Mouse (Mus musculus) midbrain, postnatal 0 days (tissue): Measurements from ENCODE around the gene Ubxn6. TPM values are rescaled to one million over a fixed set of nuclear protein-coding genes. Genes with fewer than 3 reads are reported as not detected.

Experiments
- ATAC-seq: fragments of 200-750 bp; cut with Nextera tagmentation; 2 replicates; pipeline ENCODE4 v1.8.0; 2017; ENCODE audit warnings: moderate number of reproducible peaks, mild to moderate bottlenecking, moderate TSS enrichment, moderate library complexity; ENCODE audit not compliant: low FRiP score
- DNase-seq: peaks from one replicate; pipeline ENCODE4 v3.0.0-alpha.2; 2015; ENCODE audit warnings: low spot score
- H3K27ac ChIP-seq: fragments of 300-500 bp; sonication (generic); 2 replicates; pipeline ENCODE4 v1.5.1; 2014; ENCODE audit warnings: low read depth, mild to moderate bottlenecking, low read length, mixed read lengths
- H3K27me3 ChIP-seq: fragments of 300-500 bp; sonication (generic); 2 replicates; pipeline ENCODE4 v1.6.1; 2014; ENCODE audit warnings: low read length, control low read depth, mixed read lengths; ENCODE audit not compliant: insufficient read depth
- H3K36me3 ChIP-seq: fragments of 300-500 bp; sonication (generic); 2 replicates; pipeline ENCODE4 v1.6.1; 2014; ENCODE audit warnings: low read length, control low read depth, mixed read lengths; ENCODE audit not compliant: insufficient read depth
- H3K4me1 ChIP-seq: fragments of 300-500 bp; sonication (generic); 2 replicates; pipeline ENCODE4 v1.6.1; 2014; ENCODE audit warnings: mild to moderate bottlenecking, control low read depth, antibody characterized with exemption, low read length, mixed read lengths; ENCODE audit not compliant: insufficient read depth
- H3K4me2 ChIP-seq: fragments of 300-500 bp; sonication (generic); 2 replicates; pipeline ENCODE4 v1.6.1; 2014; ENCODE audit warnings: low read depth, mild to moderate bottlenecking, low read length, mixed read lengths; ENCODE audit not compliant: poor library complexity, severe bottlenecking
- H3K4me3 ChIP-seq: fragments of 300-500 bp; sonication (generic); 2 replicates; pipeline ENCODE4 v1.5.1; 2014; ENCODE audit warnings: low read depth, mild to moderate bottlenecking, low read length, moderate library complexity
- H3K9ac ChIP-seq: fragments of 300-500 bp; sonication (generic); replicated peaks from 2 replicates; pipeline ENCODE4 v1.6.1; 2014; ENCODE audit warnings: mild to moderate bottlenecking, low read length, moderate library complexity, mixed read lengths; ENCODE audit not compliant: poor library complexity, severe bottlenecking
- H3K9me3 ChIP-seq: fragments of 300-500 bp; sonication (generic); 2 replicates; pipeline ENCODE4 v1.6.1; 2016; ENCODE audit warnings: low read length, control low read depth
- CTCF ChIP-seq: IDR thresholded peaks from 2 replicates; pipeline ENCODE4 v1.5.1; 2016; ENCODE audit warnings: antibody characterized with exemption, mild to moderate bottlenecking
- WGBS: fragments of 180-500 bp; shearing (Covaris S2); extraction: QIAGEN DNeasy Blood & Tissue Kit; methylation state at CpG from one replicate; pipeline ENCODE4 v1.1.7; 2014; 5-methylcytosine and 5-hydroxymethylcytosine counted together
- polyA plus RNA-seq: library from polyadenylated mRNA; unstranded; fragments of >200 nt; fragmentation: Nextera tagmentation; extraction: Ambion mirVana; gene quantifications from 2 replicates; pipeline ENCODE4 v1.2.1, GENCODE M21; 2015
- total RNA-seq: library from RNA; depleted of rRNA; stranded (reverse); fragments of >200 nt; gene quantifications from 2 replicates; pipeline ENCODE4 v1.2.3, GENCODE M21; 2014

Ubxn6 gene
- total and polyA plus RNA-seq, 2 experiments from 2014 or later: 76.9 to 84.8 TPM

- DNase-seq: no peak
- TF ChIP-seq CTCF: no peak
- Histone ChIP-seq H3K27me3 (no peaks in the 10 kb centered on the region), H3K4me2 (no peak overlapping the region), H3K27ac (no peak overlapping the region), H3K9ac (no peak overlapping the region), H3K36me3 (peaks cover 18% of the 10 kb centered on the region), H3K9me3 (no peaks in the 10 kb centered on the region), H3K4me3 (no peak overlapping the region), H3K4me1 (0 out of 2 replicates have a peak, but pooled peaks cover 2% of the 10 kb centered on the region)
- ATAC-seq: no peak
- WGBS: 92% methylated on average over 5 of the region's 5 CpGs
Measured at GRCm38 (mm10) chr17:56027801-56028441, 46.9 kb downstream of the Ubxn6 start.

DNA sequence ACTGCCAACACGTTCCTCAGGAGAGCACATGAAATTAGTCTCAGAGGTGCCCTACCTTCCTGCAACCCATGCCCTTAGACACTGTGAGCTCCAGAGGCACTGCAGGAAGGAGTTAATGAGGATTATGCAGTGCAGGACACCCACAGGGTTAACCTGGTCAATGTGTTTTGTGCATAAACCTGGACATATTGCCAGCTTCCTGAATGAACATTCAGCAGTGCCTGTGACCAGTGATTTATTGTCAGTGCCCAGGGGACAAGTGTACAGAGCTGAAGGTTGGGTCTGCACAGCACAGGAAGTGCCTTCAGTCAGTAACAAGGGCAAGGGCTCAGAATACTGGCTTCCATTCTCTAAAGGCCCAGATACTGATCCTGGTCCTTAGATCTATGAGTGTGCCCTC lies 47.9 kb downstream of the Ubxn6 start:
- no peak overlapping the region for H3K4me2 ChIP-seq
- peaks cover 16% of the 10 kb centered on the region for H3K36me3 ChIP-seq
- no peak overlapping the region for H3K9ac ChIP-seq
- H3K9me3 ChIP-seq: no peaks in the 10 kb centered on the region
- DNase-seq (no peak), ATAC-seq (no peak)
- H3K4me3 ChIP-seq: no peak overlapping the region
- WGBS: 86% methylated on average over 1 of the region's 1 CpGs
- no peak for TF ChIP-seq CTCF
- H3K27ac ChIP-seq: no peak overlapping the region
- H3K4me1 ChIP-seq: 0 out of 2 replicates have a peak, but pooled peaks cover 5% of the 10 kb centered on the region
- no peaks in the 10 kb centered on the region for H3K27me3 ChIP-seq

DNA sequence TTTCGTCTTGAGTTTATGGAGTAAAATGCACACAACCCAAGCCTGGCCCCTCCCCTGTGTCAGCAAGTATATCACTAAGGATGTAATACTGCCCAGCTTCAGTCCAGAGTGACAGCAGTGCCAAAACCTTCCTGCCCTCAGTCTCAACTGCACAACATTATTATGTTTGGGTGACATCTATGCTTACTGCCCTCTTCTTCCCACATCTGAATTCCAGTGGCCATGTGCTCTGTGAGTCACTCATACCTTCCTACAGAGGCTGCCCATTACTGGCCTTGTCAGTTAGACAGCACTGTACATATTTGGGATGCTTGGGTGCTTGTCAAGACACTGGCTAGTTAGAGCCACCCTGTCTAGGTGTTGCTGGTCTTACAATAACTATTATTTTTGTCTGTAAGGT lies 48.5 kb downstream of the Ubxn6 start:
- Histone ChIP-seq H3K4me1 (0 out of 2 replicates have a peak, but pooled peaks cover 5% of the 10 kb centered on the region), H3K27ac (no peak overlapping the region), H3K9me3 (no peaks in the 10 kb centered on the region), H3K4me3 (no peak overlapping the region), H3K9ac (no peak overlapping the region), H3K27me3 (no peaks in the 10 kb centered on the region), H3K4me2 (no peak overlapping the region), H3K36me3 (peaks cover 16% of the 10 kb centered on the region)
- DNase-seq: no peak
- no peak for TF ChIP-seq CTCF
- no peak for ATAC-seq
- WGBS: 94% methylated on average over 1 of the region's 1 CpGs

DNA sequence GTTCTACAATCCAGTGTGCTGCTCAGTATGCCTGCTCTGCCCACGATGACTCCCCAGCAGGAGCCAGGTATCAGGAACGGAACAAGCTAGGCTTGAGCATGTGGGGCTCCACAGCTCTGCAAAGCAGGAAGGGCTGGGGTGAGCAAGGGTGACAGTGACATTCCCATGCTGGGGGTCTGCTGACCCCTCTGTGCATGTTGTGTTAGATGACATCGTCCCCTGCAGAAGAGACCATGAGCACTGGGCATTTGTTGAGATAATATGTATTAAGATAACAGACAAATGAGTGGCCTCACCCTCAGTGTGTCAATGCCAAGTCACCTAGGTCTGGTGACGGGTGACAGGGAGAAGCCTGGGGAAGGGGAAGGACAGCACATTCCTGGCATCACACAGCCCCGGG lies 49.9 kb downstream of the Ubxn6 start:
- Histone ChIP-seq H3K9ac (no peak overlapping the region), H3K27ac (no peak overlapping the region), H3K27me3 (no peaks in the 10 kb centered on the region), H3K9me3 (no peaks in the 10 kb centered on the region), H3K4me1 (0 out of 2 replicates have a peak, but pooled peaks cover 3% of the 10 kb centered on the region), H3K36me3 (peaks cover 12% of the 10 kb centered on the region), H3K4me2 (no peak overlapping the region), H3K4me3 (no peak overlapping the region)
- WGBS: 88% methylated on average over 5 of the region's 5 CpGs
- no peak for TF ChIP-seq CTCF
- no peak for ATAC-seq
- no peak for DNase-seq

- DNase-seq (no peak), ATAC-seq (no peak)
- H3K4me2 ChIP-seq: no peak overlapping the region
- H3K27me3 ChIP-seq: no peaks in the 10 kb centered on the region
- H3K4me1 ChIP-seq: 0 out of 2 replicates have a peak, but pooled peaks cover 3% of the 10 kb centered on the region
- no peak overlapping the region for H3K4me3 ChIP-seq
- TF ChIP-seq CTCF: no peak
- no peak overlapping the region for H3K9ac ChIP-seq
- no peak overlapping the region for H3K27ac ChIP-seq
- H3K36me3 ChIP-seq: peaks cover 14% of the 10 kb centered on the region
- no peaks in the 10 kb centered on the region for H3K9me3 ChIP-seq
- WGBS: 64% methylated on average over 2 of the region's 2 CpGs
Measured at GRCm38 (mm10) chr17:56024476-56024875, 50.4 kb downstream of the Ubxn6 start.

DNA sequence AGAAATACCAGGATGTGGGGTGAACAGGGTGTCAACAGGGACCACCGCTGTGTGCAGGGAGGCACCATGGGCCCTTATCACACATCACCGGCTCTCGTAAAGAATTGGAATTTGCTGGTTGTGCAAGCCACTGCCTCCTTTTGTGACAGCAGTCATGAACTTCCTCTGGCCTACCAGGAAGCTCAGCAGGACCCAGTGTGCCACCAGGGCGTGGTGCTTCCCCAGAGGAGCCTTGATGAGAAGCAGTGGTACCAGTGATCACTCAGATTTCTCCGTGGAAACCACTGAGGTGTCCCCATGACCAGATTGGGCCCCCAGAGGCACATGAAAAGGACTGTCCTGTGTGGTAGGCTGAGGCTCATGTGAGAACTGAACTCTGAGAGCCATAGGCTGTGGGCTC lies 51.4 kb downstream of the Ubxn6 start:
- Histone ChIP-seq H3K9me3 (no peaks in the 10 kb centered on the region), H3K9ac (no peak overlapping the region), H3K4me3 (no peak overlapping the region), H3K4me1 (0 out of 2 replicates have a peak, but pooled peaks cover 3% of the 10 kb centered on the region), H3K27ac (no peak overlapping the region), H3K36me3 (peaks cover 18% of the 10 kb centered on the region), H3K4me2 (no peak overlapping the region), H3K27me3 (no peaks in the 10 kb centered on the region)
- ATAC-seq (no peak), DNase-seq (no peak)
- no peak for TF ChIP-seq CTCF
- 84% methylated on average over 5 of the region's 5 CpGs for WGBS
